Mouse (Mus musculus) MEL (cell line): Measurements from ENCODE around the gene Xpo4. TPM values are rescaled to one million over a fixed set of nuclear protein-coding genes. Genes with fewer than 3 reads are reported as not detected.

Experiments
- DNase-seq: peaks from one replicate; pipeline ENCODE4 v3.0.0; 2011; ENCODE audit warnings: low read depth, low spot score
- H3K27ac ChIP-seq: 2 replicates; pipeline ENCODE4 v1.5.1; 2012; ENCODE audit warnings: low read depth, mild to moderate bottlenecking, control low read depth, low read length, moderate library complexity; ENCODE audit not compliant: control insufficient read depth
- H3K27me3 ChIP-seq, 2 experiments: fragments of 150-350 bp in 1 of 2; sonication (generic) in 1 of 2; 2 replicates each; pipeline ENCODE4 v1.6.1; 2012; ENCODE audit warnings: low read length in 2 of 2, mild to moderate bottlenecking in 2 of 2, improper control_type of control experiment in 1 of 2, moderate library complexity in 1 of 2; ENCODE audit not compliant: insufficient read depth in 2 of 2, control insufficient read depth in 1 of 2
- H3K36me3 ChIP-seq, 2 experiments: 2 replicates each; pipeline ENCODE4 v1.6.1; 2012 to 2014; ENCODE audit warnings: low read length in 2 of 2, improper control_type of control experiment in 1 of 2, inconsistent platforms in 1 of 2, mild to moderate bottlenecking in 1 of 2; ENCODE audit not compliant: insufficient read depth in 2 of 2, control insufficient read depth in 1 of 2
- H3K4me1 ChIP-seq, 2 experiments: fragments of 150-350 bp in 1 of 2; sonication (generic) in 1 of 2; 2 replicates each; pipeline ENCODE4 v1.6.1; 2012; ENCODE audit warnings: low read length in 2 of 2, improper control_type of control experiment in 1 of 2, mild to moderate bottlenecking in 1 of 2; ENCODE audit not compliant: insufficient read depth in 2 of 2, control insufficient read depth in 1 of 2
- H3K4me3 ChIP-seq, 2 experiments: fragments of 150-350 bp in 1 of 2; sonication (generic) in 1 of 2; 2 replicates each; pipeline ENCODE4 v1.5.1; 2012; ENCODE audit warnings: low read depth in 2 of 2, low read length in 2 of 2, mild to moderate bottlenecking in 2 of 2, moderate library complexity in 2 of 2, control low read depth in 1 of 2, improper control_type of control experiment in 1 of 2; ENCODE audit not compliant: control insufficient read depth in 1 of 2, insufficient read depth in 1 of 2
- H3K79me2 ChIP-seq: 2 replicates; pipeline ENCODE4 v1.6.1; 2012; ENCODE audit warnings: mild to moderate bottlenecking, low read length, moderate library complexity; ENCODE audit not compliant: control insufficient read depth, poor library complexity, insufficient read depth
- H3K9ac ChIP-seq: 2 replicates; pipeline ENCODE4 v1.6.1; 2012; ENCODE audit warnings: low read depth, mild to moderate bottlenecking, control low read depth, low read length, moderate library complexity; ENCODE audit not compliant: control insufficient read depth, poor library complexity, severe bottlenecking
- H3K9me3 ChIP-seq: fragments of 150-350 bp; sonication (generic); replicated peaks from 2 replicates; pipeline ENCODE4 v1.6.1; 2012; ENCODE audit warnings: mild to moderate bottlenecking, low read length, improper control_type of control experiment, moderate library complexity; ENCODE audit not compliant: insufficient read depth
- BHLHE40 ChIP-seq: IDR thresholded peaks from 2 replicates; pipeline ENCODE4 v1.6.1; 2012; ENCODE audit warnings: low read depth, mild to moderate bottlenecking, inconsistent platforms, low read length, improper control_type of control experiment, borderline replicate concordance
- CHD2 ChIP-seq: IDR thresholded peaks from 2 replicates; pipeline ENCODE4 v1.6.1; 2011; ENCODE audit warnings: low read length, improper control_type of control experiment
- CTCF ChIP-seq, 3 experiments: IDR thresholded peaks in 2 of 3; conservative IDR thresholded peaks in 1 of 3; 2 replicates each; pipeline ENCODE4 v1.5.1; 2011 to 2012; ENCODE audit warnings: low read length in 3 of 3, low read depth in 2 of 3, mild to moderate bottlenecking in 2 of 3, improper control_type of control experiment in 1 of 3, inconsistent platforms in 1 of 3, mixed read lengths in 1 of 3, moderate library complexity in 1 of 3; ENCODE audit not compliant: control insufficient read depth in 1 of 3, insufficient read depth in 1 of 3, poor library complexity in 1 of 3, severe bottlenecking in 1 of 3
- E2F4 ChIP-seq: IDR thresholded peaks from 2 replicates; pipeline ENCODE4 v1.6.1; 2011; ENCODE audit warnings: low read depth, low read length, improper control_type of control experiment, borderline replicate concordance
- ELF1 ChIP-seq: IDR thresholded peaks from 2 replicates; pipeline ENCODE4 v1.6.1; 2014; ENCODE audit warnings: low read depth, mild to moderate bottlenecking, inconsistent platforms, low read length, improper control_type of control experiment, moderate library complexity
- EP300 ChIP-seq, 2 experiments: IDR thresholded peaks; 2 replicates each; pipeline ENCODE4 v1.6.1; 2011; ENCODE audit warnings: improper control_type of control experiment in 2 of 2, low read length in 2 of 2, low read depth in 1 of 2, mild to moderate bottlenecking in 1 of 2
- ETS1 ChIP-seq: IDR thresholded peaks from 2 replicates; pipeline ENCODE4 v1.6.1; 2012; ENCODE audit warnings: low read depth, mild to moderate bottlenecking, inconsistent platforms, low read length, improper control_type of control experiment, moderate library complexity
- HCFC1 ChIP-seq: IDR thresholded peaks from 2 replicates; pipeline ENCODE4 v1.6.1; 2012; ENCODE audit warnings: low read depth, mild to moderate bottlenecking, inconsistent platforms, low read length, improper control_type of control experiment, moderate library complexity
- JUND ChIP-seq: IDR thresholded peaks from 2 replicates; pipeline ENCODE4 v1.6.1; 2011; ENCODE audit warnings: low read depth, mild to moderate bottlenecking, improper control_type of control experiment, low read length
- KAT2A ChIP-seq: conservative IDR thresholded peaks from 2 replicates; pipeline ENCODE4 v1.6.1; 2012; ENCODE audit warnings: low read depth, low read length, improper control_type of control experiment, inconsistent platforms
- MAFK ChIP-seq: IDR thresholded peaks from 2 replicates; pipeline ENCODE4 v1.6.1; 2011; ENCODE audit warnings: low read depth, mild to moderate bottlenecking, low read length, improper control_type of control experiment, borderline replicate concordance
- MAX ChIP-seq: IDR thresholded peaks from 2 replicates; pipeline ENCODE4 v1.6.1; 2011; ENCODE audit warnings: low read length, improper control_type of control experiment
- MEF2A ChIP-seq: IDR thresholded peaks from 2 replicates; pipeline ENCODE4 v1.6.1; 2014; ENCODE audit warnings: low read depth, mild to moderate bottlenecking, inconsistent platforms, low read length, improper control_type of control experiment; ENCODE audit not compliant: poor library complexity, insufficient replicate concordance, severe bottlenecking; ENCODE audit errors: extremely low read depth
- MYC ChIP-seq: IDR thresholded peaks from 2 replicates; pipeline ENCODE4 v1.6.1; 2011; ENCODE audit warnings: low read depth, mild to moderate bottlenecking, low read length, improper control_type of control experiment, moderate library complexity
- NELFE ChIP-seq: IDR thresholded peaks from 2 replicates; pipeline ENCODE4 v1.6.1; 2011; ENCODE audit warnings: low read depth, low read length, improper control_type of control experiment
- POLR2A ChIP-seq, 2 experiments: IDR thresholded peaks; 2 replicates each; pipeline ENCODE4 v1.6.1; 2011 to 2012; ENCODE audit warnings: low read length in 2 of 2, mild to moderate bottlenecking in 2 of 2, control low read depth in 1 of 2, improper control_type of control experiment in 1 of 2, low read depth in 1 of 2, moderate library complexity in 1 of 2; ENCODE audit not compliant: control insufficient read depth in 1 of 2, insufficient read depth in 1 of 2, poor library complexity in 1 of 2
- POLR2AphosphoS2 ChIP-seq: IDR thresholded peaks from 2 replicates; pipeline ENCODE4 v1.6.1; 2011; ENCODE audit warnings: low read length, improper control_type of control experiment
- RAD21 ChIP-seq: IDR thresholded peaks from 2 replicates; pipeline ENCODE4 v1.6.1; 2011; ENCODE audit warnings: mild to moderate bottlenecking, low read depth, low read length, improper control_type of control experiment
- RCOR1 ChIP-seq: IDR thresholded peaks from 2 replicates; pipeline ENCODE4 v1.6.1; 2012; ENCODE audit warnings: low read depth, mild to moderate bottlenecking, inconsistent platforms, low read length, improper control_type of control experiment
- SIN3A ChIP-seq: IDR thresholded peaks from 2 replicates; pipeline ENCODE4 v1.6.1; 2012; ENCODE audit warnings: low read length, improper control_type of control experiment, inconsistent platforms
- SMC3 ChIP-seq: IDR thresholded peaks from 2 replicates; pipeline ENCODE4 v1.6.1; 2011; ENCODE audit warnings: low read depth, low read length, improper control_type of control experiment
- TAL1 ChIP-seq: IDR thresholded peaks from 2 replicates; pipeline ENCODE4 v1.6.1; 2012; ENCODE audit warnings: mild to moderate bottlenecking, inconsistent platforms, low read length, moderate library complexity, mixed read lengths
- TBP ChIP-seq: IDR thresholded peaks from 2 replicates; pipeline ENCODE4 v1.8.0; 2011; ENCODE audit warnings: low read depth, low read length, improper control_type of control experiment
- USF1 ChIP-seq: IDR thresholded peaks from 2 replicates; pipeline ENCODE4 v1.6.1; 2014; ENCODE audit warnings: low read depth, mild to moderate bottlenecking, inconsistent platforms, low read length, improper control_type of control experiment, moderate library complexity
- ZC3H11A ChIP-seq: IDR thresholded peaks from 2 replicates; pipeline ENCODE4 v1.6.1; 2012; ENCODE audit warnings: low read depth, mild to moderate bottlenecking, inconsistent platforms, low read length, improper control_type of control experiment
- ZKSCAN1 ChIP-seq: IDR thresholded peaks from 2 replicates; pipeline ENCODE4 v1.6.1; 2012; ENCODE audit warnings: low read depth, mild to moderate bottlenecking, inconsistent platforms, low read length, improper control_type of control experiment, moderate library complexity
- ZMIZ1 ChIP-seq: IDR thresholded peaks from 2 replicates; pipeline ENCODE4 v1.6.1; 2012; ENCODE audit warnings: low read depth, mild to moderate bottlenecking, inconsistent platforms, low read length, improper control_type of control experiment, moderate library complexity
- ZNF384 ChIP-seq: IDR thresholded peaks from 2 replicates; pipeline ENCODE4 v1.6.1; 2012; ENCODE audit warnings: low read depth, mild to moderate bottlenecking, inconsistent platforms, low read length, improper control_type of control experiment
- polyA plus RNA-seq, 2 experiments: library from polyadenylated mRNA; stranded (reverse) in 1 of 2; unstranded in 1 of 2; fragments of >175 nt in 1 of 2; fragments of >200 nt in 1 of 2; gene quantifications; 2 replicates each; pipeline versions ENCODE4 v1.2.1 to v1.2.4; 2012; ENCODE audit warnings: low replicate concordance in 2 of 2, low read depth in 1 of 2; ENCODE audit not compliant: insufficient read length in 2 of 2, insufficient read depth in 1 of 2, missing spikeins in 1 of 2
- total RNA-seq: library from RNA; depleted of rRNA; stranded (reverse); fragments of 300-350 nt; gene quantifications from 2 replicates; pipeline ENCODE4 v1.2.3, GENCODE M21; 2012

Gene Xpo4
- total and polyA plus RNA-seq, 3 experiments = 32.3 to 46.5 TPM; not detected in 1

GRCm38 (mm10) chr14:57664311-57664821 is 864 bp downstream of the Xpo4 start (continued):
- no peak for TF ChIP-seq CHD2
- TF ChIP-seq ZMIZ1 = no peak
- no peak for TF ChIP-seq SMC3
- TF ChIP-seq NELFE = no peak
- no peak for TF ChIP-seq ELF1
- TF ChIP-seq ZNF384 = no peak
- no peak for TF ChIP-seq MEF2A
- no peak for TF ChIP-seq RCOR1
- TF ChIP-seq BHLHE40 = no peak; the same call in 1 of the 2 replicates
- no peak for TF ChIP-seq HCFC1
- TF ChIP-seq POLR2A (IDR thresholded peaks at IDR 0.05; ENCODE audit: control insufficient read depth in 1 of 2, insufficient read depth in 1 of 2, low read depth in 1 of 2, low read length in 2 of 2, poor library complexity in 1 of 2) = 0 out of 4 replicates have a peak, but pooled peaks of 1 of the 2 experiments have one; percentile 37

GRCm38 (mm10) chr14:57663630-57664029 is 1.6 kb downstream of the Xpo4 start:
- H3K4me1 ChIP-seq = peaks cover 4 to 6% of the 10 kb centered on the region in 2 experiments
- peak overlapping the region; percentile 88 to 97 for H3K4me3 ChIP-seq
- H3K36me3 ChIP-seq = peaks cover 2 to 22% of the 10 kb centered on the region in 2 experiments; a peak in 2 of 4 replicates
- H3K27ac ChIP-seq = no peak overlapping the region
- peaks cover 57% of the 10 kb centered on the region for H3K79me2 ChIP-seq
- TF ChIP-seq JUND (no peak), MYC (peak; percentile 61; the same call in 1 of the 2 replicates), POLR2A (IDR thresholded peaks at IDR 0.05; ENCODE audit: control insufficient read depth in 1 of 2, insufficient read depth in 1 of 2, low read depth in 1 of 2, low read length in 2 of 2, poor library complexity in 1 of 2) (no peak), RAD21 (no peak), TAL1 (no peak), TBP (no peak), CTCF (IDR thresholded peaks at IDR 0.05 in 2 of 3, conservative IDR thresholded peaks at IDR 0.05 in 1 of 3; ENCODE audit: control insufficient read depth in 1 of 3, insufficient read depth in 1 of 3, low read depth in 2 of 3, low read length in 3 of 3, poor library complexity in 1 of 3, severe bottlenecking in 1 of 3) (no peak), ZNF384 (no peak), ETS1 (no peak), USF1 (0 out of 2 replicates have a peak, but pooled peaks have one; percentile 15), MEF2A (no peak), E2F4 (no peak), SMC3 (no peak), NELFE (no peak), BHLHE40 (no peak), ZC3H11A (no peak), SIN3A (no peak), KAT2A (no peak), POLR2AphosphoS2 (no peak), RCOR1 (no peak), MAFK (no peak), EP300 (IDR thresholded peaks at IDR 0.05; ENCODE audit: low read depth in 1 of 2, low read length in 2 of 2) (no peak), CHD2 (no peak), ZKSCAN1 (no peak), MAX (peak; percentile 64; the same call in 1 of the 2 replicates)
- H3K27me3 ChIP-seq = no peaks in the 10 kb centered on the region
- DNase-seq = peak; percentile 33
- no peaks in the 10 kb centered on the region for H3K9me3 ChIP-seq
- peak overlapping the region; percentile 89 for H3K9ac ChIP-seq
